Mouse (Mus musculus) small intestine, adult 2 months (tissue): ENCODE data around the gene Dkkl1. TPM values are rescaled to one million over a fixed set of nuclear protein-coding genes. Genes with fewer than 3 reads are reported as not detected.

Source experiments
- H3K27ac ChIP-seq: fragments of 200-500 bp; 2 replicates; pipeline ENCODE4 v1.5.1; 2012; ENCODE audit warnings: low read depth, low read length, control low read depth, inconsistent platforms; ENCODE audit not compliant: insufficient read depth
- H3K27me3 ChIP-seq: fragments of 200-500 bp; 2 replicates; pipeline ENCODE4 v1.6.1; 2012; ENCODE audit warnings: mild to moderate bottlenecking, moderate library complexity, low read length, inconsistent platforms; ENCODE audit not compliant: control insufficient read depth, insufficient read depth
- H3K36me3 ChIP-seq: fragments of 200-500 bp; 2 replicates; pipeline ENCODE4 v1.6.1; 2012; ENCODE audit warnings: mild to moderate bottlenecking, low read length, control low read depth, inconsistent platforms; ENCODE audit not compliant: control insufficient read depth, insufficient read depth
- H3K4me1 ChIP-seq: fragments of 200-500 bp; 2 replicates; pipeline ENCODE4 v1.6.1; 2012; ENCODE audit warnings: low read length, inconsistent platforms, mixed read lengths; ENCODE audit not compliant: control insufficient read depth, insufficient read depth, insufficient read length
- H3K4me3 ChIP-seq: fragments of 200-500 bp; 2 replicates; pipeline ENCODE4 v1.5.1; 2012; ENCODE audit warnings: low read depth, mild to moderate bottlenecking, control low read depth, inconsistent platforms, low read length, moderate library complexity
- CTCF ChIP-seq: fragments of 200-500 bp; IDR thresholded peaks from 2 replicates; pipeline ENCODE4 v1.5.1; 2012; ENCODE audit warnings: low read depth, mild to moderate bottlenecking, control low read depth, inconsistent platforms, low read length, moderate library complexity, mixed read lengths; ENCODE audit not compliant: insufficient replicate concordance, insufficient read length; ENCODE audit errors: extremely low read depth
- POLR2A ChIP-seq: fragments of 200-500 bp; IDR thresholded peaks from 2 replicates; pipeline ENCODE4 v1.6.1; 2012; ENCODE audit warnings: low read depth, mild to moderate bottlenecking, control low read depth, inconsistent platforms, low read length, moderate library complexity
- WGBS: fragments of 180-500 bp; shearing (Covaris S2); methylation state at CpG from one replicate; pipeline ENCODE4 v1.1.7; 2018; 5-methylcytosine and 5-hydroxymethylcytosine counted together
- polyA plus RNA-seq: library from polyadenylated mRNA; depleted of rRNA; stranded (reverse); fragments of >200 nt; gene quantifications from 2 replicates; pipeline ENCODE4 v1.2.3, GENCODE M21; 2012

Dkkl1 gene
- polyA plus RNA-seq, 1 experiment = 0.24 TPM

GRCm38 (mm10) chr7:45234333-45234841, 22.4 kb upstream of the Dkkl1 start:
- Histone ChIP-seq H3K36me3 (no peaks in the 10 kb centered on the region), H3K4me1 (peaks cover 13% of the 10 kb centered on the region), H3K4me3 (peak overlapping the region; percentile 31), H3K27me3 (0 out of 2 replicates have a peak, but pooled peaks cover 5% of the 10 kb centered on the region), H3K27ac (no peak overlapping the region)
- no peak for TF ChIP-seq POLR2A
- no peak for TF ChIP-seq CTCF
- 21% methylated on average over 29 of the region's 29 CpGs for WGBS

DNA sequence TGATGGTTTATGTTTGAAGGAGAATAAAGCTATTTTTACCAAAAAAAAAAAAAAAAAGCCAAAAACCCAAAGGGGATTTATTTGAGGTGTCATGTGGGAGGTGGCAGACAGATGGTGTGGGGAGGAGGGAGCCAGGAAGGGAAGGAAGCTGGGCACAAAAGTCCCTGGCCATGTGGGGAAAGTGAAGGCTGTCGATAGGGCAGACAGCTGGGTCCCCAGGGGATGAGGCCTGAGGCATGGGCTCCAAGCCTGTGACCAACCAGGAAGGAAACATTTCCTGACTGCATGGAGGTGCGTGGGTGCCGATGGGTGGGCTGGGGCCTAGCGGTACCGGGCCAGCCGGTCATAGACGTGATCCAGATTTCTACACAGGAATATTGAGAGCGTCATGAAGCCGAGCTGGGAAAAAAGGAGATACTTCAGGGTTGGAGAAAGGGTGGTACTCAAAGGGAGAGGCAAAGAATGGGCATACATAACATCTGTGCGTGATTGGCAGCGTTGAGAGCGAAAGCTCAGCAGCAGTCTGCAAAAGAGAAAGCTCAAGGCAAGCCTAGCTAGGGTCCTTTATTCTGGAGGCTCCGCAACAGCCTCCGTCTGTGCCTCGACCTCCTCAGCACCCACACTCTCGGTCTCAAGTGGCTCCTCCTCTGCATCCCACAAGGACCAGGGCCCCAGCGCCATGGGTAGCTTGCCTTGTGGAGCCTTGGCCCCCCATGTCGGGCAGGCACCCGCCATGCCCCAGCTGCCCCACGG, 21.8 kb upstream of the Dkkl1 start:
- Histone ChIP-seq H3K27ac (no peak overlapping the region), H3K4me3 (peak overlapping the region; percentile 31), H3K4me1 (peaks cover 13% of the 10 kb centered on the region), H3K27me3 (0 out of 2 replicates have a peak, but pooled peaks cover 5% of the 10 kb centered on the region), H3K36me3 (no peaks in the 10 kb centered on the region)
- 56% methylated on average over 20 of the region's 20 CpGs for WGBS
- no peak for TF ChIP-seq CTCF
- TF ChIP-seq POLR2A = no peak

DNA sequence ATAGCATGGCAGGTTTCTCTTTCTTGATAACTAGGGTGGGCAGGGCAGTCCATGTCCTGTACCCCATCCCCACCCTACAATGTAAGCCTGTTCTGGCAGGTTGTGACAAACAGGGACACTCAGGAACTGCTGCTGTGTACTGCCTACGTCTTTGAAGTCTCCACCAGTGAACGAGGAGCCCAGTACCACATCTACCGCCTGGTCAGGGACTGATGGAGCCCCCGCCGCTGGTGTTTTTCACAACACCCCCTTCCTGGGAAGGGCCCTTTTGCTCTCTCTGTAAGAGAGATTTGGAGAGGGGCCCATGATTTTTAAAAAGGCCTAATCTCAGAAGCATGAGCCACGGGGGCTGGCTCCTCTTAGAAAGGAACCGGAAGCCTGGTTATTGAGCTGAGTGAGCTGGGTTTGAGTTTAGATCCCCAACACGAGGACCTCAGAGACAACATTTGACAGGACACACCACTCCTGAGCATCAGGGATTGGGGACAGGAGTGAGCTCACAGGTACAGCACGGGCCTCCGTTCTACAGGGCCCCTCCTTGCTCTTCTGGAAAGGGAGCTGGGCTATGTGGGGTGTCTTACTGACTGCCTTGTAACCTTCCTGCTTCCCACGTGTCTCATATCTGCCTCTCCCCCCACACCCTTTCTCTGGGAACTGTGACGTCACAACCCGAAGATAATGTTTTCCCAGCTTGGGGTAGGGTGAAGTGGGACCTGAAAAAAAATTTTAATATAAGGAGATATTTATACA, 20.9 kb upstream of the Dkkl1 start:
- H3K4me3 ChIP-seq = no peak overlapping the region

DNA sequence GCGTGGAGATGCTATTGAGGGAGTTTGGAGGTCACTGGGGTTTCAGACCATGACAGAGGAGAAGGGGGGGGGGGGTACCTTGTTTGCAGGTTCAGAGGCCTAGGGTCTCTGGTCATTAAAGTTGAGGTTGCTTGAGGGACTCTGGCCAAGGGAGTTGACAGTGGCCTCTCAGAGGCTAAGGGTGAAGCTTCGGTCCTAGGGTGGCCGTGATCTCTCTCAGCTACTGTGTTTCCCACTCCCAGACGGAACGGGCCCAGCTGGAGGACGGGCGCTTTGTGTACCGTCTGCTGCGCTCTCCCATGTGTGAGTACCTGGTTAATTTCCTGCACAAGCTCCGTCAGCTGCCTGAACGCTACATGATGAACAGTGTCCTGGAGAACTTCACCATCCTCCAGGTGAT, 20.0 kb upstream of the Dkkl1 start:
- no peak for TF ChIP-seq CTCF
- Histone ChIP-seq H3K4me3 (no peak overlapping the region), H3K36me3 (no peaks in the 10 kb centered on the region), H3K4me1 (peaks cover 13% of the 10 kb centered on the region), H3K27ac (no peak overlapping the region), H3K27me3 (no peaks in the 10 kb centered on the region)
- 94% methylated on average over 11 of the region's 11 CpGs for WGBS

More for the DNA sequence above, 20.9 kb upstream of the Dkkl1 start:
- Histone ChIP-seq H3K4me1 (peaks cover 13% of the 10 kb centered on the region), H3K36me3 (no peaks in the 10 kb centered on the region), H3K27me3 (no peaks in the 10 kb centered on the region), H3K27ac (no peak overlapping the region)
- 87% methylated on average over 13 of the region's 13 CpGs for WGBS
- no peak for TF ChIP-seq POLR2A
- no peak for TF ChIP-seq CTCF

- H3K36me3 ChIP-seq = no peaks in the 10 kb centered on the region
- no peaks in the 10 kb centered on the region for H3K27me3 ChIP-seq
- 91% methylated on average over 12 of the region's 12 CpGs for WGBS
- no peak overlapping the region for H3K4me3 ChIP-seq
- TF ChIP-seq CTCF = no peak
- no peak for TF ChIP-seq POLR2A
- peaks cover 13% of the 10 kb centered on the region for H3K4me1 ChIP-seq
- H3K27ac ChIP-seq = no peak overlapping the region
These were observed 19.2 kb upstream of the Dkkl1 start for GRCm38 (mm10) chr7:45231192-45231591.

- TF ChIP-seq CTCF = no peak
- TF ChIP-seq POLR2A = no peak
- H3K36me3 ChIP-seq = no peaks in the 10 kb centered on the region
- no peak overlapping the region for H3K27ac ChIP-seq
- 88% methylated on average over 7 of the region's 7 CpGs for WGBS
- peaks cover 10% of the 10 kb centered on the region for H3K4me1 ChIP-seq
- no peak overlapping the region for H3K4me3 ChIP-seq
- no peaks in the 10 kb centered on the region for H3K27me3 ChIP-seq
These were observed 17.7 kb upstream of the Dkkl1 start for GRCm38 (mm10) chr7:45229459-45230203.

- Histone ChIP-seq H3K4me1 (peaks cover 5% of the 10 kb centered on the region), H3K27ac (no peak overlapping the region), H3K4me3 (no peak overlapping the region), H3K36me3 (no peaks in the 10 kb centered on the region), H3K27me3 (no peaks in the 10 kb centered on the region)
- TF ChIP-seq CTCF = no peak
- TF ChIP-seq POLR2A = no peak
- 91% methylated on average over 8 of the region's 8 CpGs for WGBS
These were observed 17.1 kb upstream of the Dkkl1 start for GRCm38 (mm10) chr7:45229046-45229445.
